Mouse (Mus musculus): Measurements from ENCODE around the gene Vamp5. TPM values are rescaled to one million over a fixed set of nuclear protein-coding genes. Genes with fewer than 3 reads are reported as not detected.

Vamp5 gene
- total RNA-seq, 1 experiment: 1.0 TPM

DNA sequence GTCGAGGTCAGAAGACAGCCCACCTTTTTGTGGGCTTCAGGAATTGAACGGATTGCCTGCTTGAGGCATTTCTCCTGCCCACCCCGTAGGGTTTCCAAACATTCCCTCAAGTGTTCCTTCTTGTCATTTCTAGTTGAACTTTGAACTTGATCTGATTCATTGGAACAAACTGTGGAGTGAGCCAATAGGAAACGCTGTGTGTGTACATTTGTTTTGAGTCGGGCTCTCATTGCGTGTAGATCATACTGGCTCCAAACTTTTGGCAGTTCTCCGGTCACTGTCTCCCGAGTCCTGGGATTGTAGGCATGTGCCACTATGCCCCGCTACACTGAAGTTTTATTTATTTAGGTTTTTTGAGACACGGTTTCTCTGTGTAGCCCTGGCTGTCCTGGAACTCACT lies 40.6 kb upstream of the Vamp5 start:
- H3K4me3 ChIP-seq (ENCODE audit: insufficient read depth in 1 of 2, low read depth in 1 of 2, low read length in 2 of 2, poor library complexity in 1 of 2, severe bottlenecking in 1 of 2): no peak overlapping the region
- in situ Hi-C loops (cut with MboI; ENCODE audit: low sequenced_read_pairs in 2 of 2, unreplicated experiment in 2 of 2): loop anchor here (25.0 kb wide), 1 partner anchor 416 kb away; no protein-coding TSS in a partner anchor

DNA sequence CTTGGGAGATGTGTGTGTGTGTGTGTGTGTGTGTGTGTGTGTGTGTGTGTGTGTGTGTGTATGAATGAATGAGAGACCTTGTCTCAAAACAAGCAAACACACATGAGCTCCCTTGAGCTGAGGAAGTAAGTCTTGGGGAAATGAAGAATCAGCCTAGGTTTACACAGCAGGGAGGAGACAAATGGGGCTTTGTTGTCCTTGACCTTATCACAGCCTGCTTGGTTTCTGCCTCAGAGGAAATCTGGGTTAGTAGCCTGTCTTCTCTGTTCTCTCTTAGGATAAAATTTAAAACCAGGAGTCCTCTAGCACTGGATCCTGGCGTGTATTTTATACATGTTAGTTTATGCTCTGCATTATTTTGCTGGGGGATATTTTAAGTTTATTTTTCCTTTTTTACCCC lies 39.5 kb upstream of the Vamp5 start:
- Histone ChIP-seq H3K4me3 (ENCODE audit: insufficient read depth in 1 of 2, low read depth in 1 of 2, low read length in 2 of 2, poor library complexity in 1 of 2, severe bottlenecking in 1 of 2) (no peak overlapping the region), H3K9me3 (ENCODE audit: control insufficient read depth, insufficient read depth, low read depth, low read length) (no peaks in the 10 kb centered on the region), H3K9ac (ENCODE audit: insufficient read depth, low read depth, low read length, poor library complexity, severe bottlenecking) (no peak overlapping the region), H3K4me1 (ENCODE audit: control insufficient read depth in 2 of 2, insufficient read depth in 2 of 2, low read length in 2 of 2, poor library complexity in 1 of 2) (no peaks in the 10 kb centered on the region), H3K27ac (ENCODE audit: insufficient read depth, low read depth, low read length, poor library complexity, severe bottlenecking) (no peak overlapping the region), H3K36me3 (ENCODE audit: control insufficient read depth, insufficient read depth, low read length, poor library complexity, severe bottlenecking) (peaks cover 10% of the 10 kb centered on the region)
- DNase-seq (ENCODE audit: low read depth, low spot score): no peak
- in situ Hi-C loops (cut with MboI; ENCODE audit: low sequenced_read_pairs in 2 of 2, unreplicated experiment in 2 of 2): loop anchor here (25.0 kb wide), 1 partner anchor 417 kb away; no protein-coding TSS in a partner anchor
- TF ChIP-seq MAFK (IDR thresholded peaks at IDR 0.05; ENCODE audit: insufficient read depth, low read depth, low read length): no peak
- TF ChIP-seq ZNF384 (IDR thresholded peaks at IDR 0.05; ENCODE audit: low read depth, low read length): no peak
- TF ChIP-seq CHD2 (IDR thresholded peaks at IDR 0.05; ENCODE audit: low read depth, low read length): no peak
- TF ChIP-seq ZC3H11A (IDR thresholded peaks at IDR 0.05; ENCODE audit: borderline replicate concordance, low read depth, low read length): no peak
- TF ChIP-seq HCFC1 (IDR thresholded peaks at IDR 0.05; ENCODE audit: borderline replicate concordance, insufficient read depth, low read length): no peak

More for the DNA sequence above, 40.6 kb upstream of the Vamp5 start:
- TF ChIP-seq ZC3H11A (IDR thresholded peaks at IDR 0.05; ENCODE audit: borderline replicate concordance, low read depth, low read length) (no peak), HCFC1 (IDR thresholded peaks at IDR 0.05; ENCODE audit: borderline replicate concordance, insufficient read depth, low read length) (no peak), ZNF384 (IDR thresholded peaks at IDR 0.05; ENCODE audit: low read depth, low read length) (no peak), MAFK (IDR thresholded peaks at IDR 0.05; ENCODE audit: insufficient read depth, low read depth, low read length) (no peak), CHD2 (IDR thresholded peaks at IDR 0.05; ENCODE audit: low read depth, low read length) (no peak)
- Histone ChIP-seq H3K27ac (ENCODE audit: insufficient read depth, low read depth, low read length, poor library complexity, severe bottlenecking) (no peak overlapping the region), H3K9ac (ENCODE audit: insufficient read depth, low read depth, low read length, poor library complexity, severe bottlenecking) (no peak overlapping the region), H3K4me1 (ENCODE audit: control insufficient read depth in 2 of 2, insufficient read depth in 2 of 2, low read length in 2 of 2, poor library complexity in 1 of 2) (no peaks in the 10 kb centered on the region), H3K36me3 (ENCODE audit: control insufficient read depth, insufficient read depth, low read length, poor library complexity, severe bottlenecking) (peaks cover 12% of the 10 kb centered on the region), H3K9me3 (ENCODE audit: control insufficient read depth, insufficient read depth, low read depth, low read length) (no peaks in the 10 kb centered on the region)
- DNase-seq (ENCODE audit: low read depth, low spot score): no peak

- H3K4me1 ChIP-seq (ENCODE audit: control insufficient read depth in 2 of 2, insufficient read depth in 2 of 2, low read length in 2 of 2, poor library complexity in 1 of 2): no peaks in the 10 kb centered on the region
- H3K4me3 ChIP-seq (ENCODE audit: insufficient read depth in 1 of 2, low read depth in 1 of 2, low read length in 2 of 2, poor library complexity in 1 of 2, severe bottlenecking in 1 of 2): no peak overlapping the region
- no peak overlapping the region for H3K9ac ChIP-seq (ENCODE audit: insufficient read depth, low read depth, low read length, poor library complexity, severe bottlenecking)
- TF ChIP-seq ZNF384 (IDR thresholded peaks at IDR 0.05; ENCODE audit: low read depth, low read length) (no peak), MAFK (IDR thresholded peaks at IDR 0.05; ENCODE audit: insufficient read depth, low read depth, low read length) (no peak), ZC3H11A (IDR thresholded peaks at IDR 0.05; ENCODE audit: borderline replicate concordance, low read depth, low read length) (no peak), HCFC1 (IDR thresholded peaks at IDR 0.05; ENCODE audit: borderline replicate concordance, insufficient read depth, low read length) (no peak), CHD2 (IDR thresholded peaks at IDR 0.05; ENCODE audit: low read depth, low read length) (no peak)
- no peak overlapping the region for H3K27ac ChIP-seq (ENCODE audit: insufficient read depth, low read depth, low read length, poor library complexity, severe bottlenecking)
- peaks cover 2% of the 10 kb centered on the region; the same call in 1 of the 2 replicates for H3K36me3 ChIP-seq (ENCODE audit: control insufficient read depth, insufficient read depth, low read length, poor library complexity, severe bottlenecking)
- in situ Hi-C loops (cut with MboI; ENCODE audit: low sequenced_read_pairs in 2 of 2, unreplicated experiment in 2 of 2): loop anchor here (25.0 kb wide), 1 partner anchor 419 kb away; no protein-coding TSS in a partner anchor
- no peaks in the 10 kb centered on the region for H3K9me3 ChIP-seq (ENCODE audit: control insufficient read depth, insufficient read depth, low read depth, low read length)
- DNase-seq (ENCODE audit: low read depth, low spot score): no peak
These were observed 38.0 kb upstream of the Vamp5 start for GRCm38 (mm10) chr6:72418279-72418678.

- Histone ChIP-seq H3K36me3 (ENCODE audit: control insufficient read depth, insufficient read depth, low read length, poor library complexity, severe bottlenecking) (peaks cover 2% of the 10 kb centered on the region; the same call in 1 of the 2 replicates), H3K9me3 (ENCODE audit: control insufficient read depth, insufficient read depth, low read depth, low read length) (no peaks in the 10 kb centered on the region), H3K4me1 (ENCODE audit: control insufficient read depth in 2 of 2, insufficient read depth in 2 of 2, low read length in 2 of 2, poor library complexity in 1 of 2) (no peaks in the 10 kb centered on the region), H3K9ac (ENCODE audit: insufficient read depth, low read depth, low read length, poor library complexity, severe bottlenecking) (no peak overlapping the region), H3K4me3 (ENCODE audit: insufficient read depth in 1 of 2, low read depth in 1 of 2, low read length in 2 of 2, poor library complexity in 1 of 2, severe bottlenecking in 1 of 2) (no peak overlapping the region), H3K27ac (ENCODE audit: insufficient read depth, low read depth, low read length, poor library complexity, severe bottlenecking) (no peak overlapping the region)
- in situ Hi-C loops (cut with MboI; ENCODE audit: low sequenced_read_pairs in 2 of 2, unreplicated experiment in 2 of 2): loop anchor here (25.0 kb wide), 1 partner anchor 421 kb away; no protein-coding TSS in a partner anchor
- DNase-seq (ENCODE audit: low read depth, low spot score): no peak
- TF ChIP-seq MAFK (IDR thresholded peaks at IDR 0.05; ENCODE audit: insufficient read depth, low read depth, low read length) (no peak), ZC3H11A (IDR thresholded peaks at IDR 0.05; ENCODE audit: borderline replicate concordance, low read depth, low read length) (no peak), HCFC1 (IDR thresholded peaks at IDR 0.05; ENCODE audit: borderline replicate concordance, insufficient read depth, low read length) (no peak), CHD2 (IDR thresholded peaks at IDR 0.05; ENCODE audit: low read depth, low read length) (no peak), ZNF384 (IDR thresholded peaks at IDR 0.05; ENCODE audit: low read depth, low read length) (no peak)
These were observed 35.9 kb upstream of the Vamp5 start for GRCm38 (mm10) chr6:72415964-72416772.

All from ES-E14 (cell line).